Mouse (Mus musculus) liver, postnatal 0 days (tissue): ENCODE results near the gene Slc22a14. TPM values are rescaled to one million over a fixed set of nuclear protein-coding genes. Genes with fewer than 3 reads are reported as not detected.

Experiments
- ATAC-seq: fragments of 200-750 bp; cut with Nextera tagmentation; 2 replicates; pipeline ENCODE4 v1.8.0; 2017; ENCODE audit warnings: mild to moderate bottlenecking, moderate library complexity
- DNase-seq: peaks from one replicate; pipeline ENCODE4 v3.0.0-alpha.2; 2016
- H3K27ac ChIP-seq: fragments of 300-500 bp; sonication (generic); 2 replicates; pipeline ENCODE4 v1.5.1; 2014; ENCODE audit warnings: antibody characterized with exemption, moderate library complexity, mild to moderate bottlenecking, low read depth
- H3K27me3 ChIP-seq: fragments of 300-500 bp; sonication (generic); 2 replicates; pipeline ENCODE4 v1.6.1; 2014; ENCODE audit warnings: low read length, control low read depth, mixed read lengths; ENCODE audit not compliant: insufficient read depth
- H3K36me3 ChIP-seq: fragments of 300-500 bp; sonication (generic); replicated peaks from 2 replicates; pipeline ENCODE4 v1.6.1; 2014; ENCODE audit warnings: mild to moderate bottlenecking, control low read depth, low read length, moderate library complexity, mixed read lengths; ENCODE audit not compliant: insufficient read depth
- H3K4me1 ChIP-seq: fragments of 300-500 bp; sonication (generic); 2 replicates; pipeline ENCODE4 v1.6.1; 2014; ENCODE audit warnings: antibody characterized with exemption, mild to moderate bottlenecking, control low read depth; ENCODE audit not compliant: insufficient read depth
- H3K4me2 ChIP-seq: fragments of 300-500 bp; sonication (generic); 2 replicates; pipeline ENCODE4 v1.6.1; 2014; ENCODE audit warnings: low read depth, mild to moderate bottlenecking, low read length, moderate library complexity, mixed read lengths
- H3K4me3 ChIP-seq: fragments of 300-500 bp; sonication (generic); 2 replicates; pipeline ENCODE4 v1.5.1; 2014; ENCODE audit warnings: low read depth, low read length
- H3K9ac ChIP-seq: fragments of 300-500 bp; sonication (generic); replicated peaks from 2 replicates; pipeline ENCODE4 v1.6.1; 2014; ENCODE audit warnings: mild to moderate bottlenecking, moderate library complexity
- H3K9me3 ChIP-seq: fragments of 300-500 bp; sonication (generic); 2 replicates; pipeline ENCODE4 v1.6.1; 2016; ENCODE audit warnings: mild to moderate bottlenecking, control low read depth, low read length, mixed read lengths
- CTCF ChIP-seq: sonication (generic); IDR thresholded peaks from 2 replicates; pipeline ENCODE4 v1.5.1; 2016; ENCODE audit warnings: antibody characterized with exemption, low read depth
- EP300 ChIP-seq: IDR thresholded peaks from 2 replicates; pipeline ENCODE4 v1.6.1; 2016; ENCODE audit warnings: antibody characterized with exemption, low read depth, mild to moderate bottlenecking
- WGBS: fragments of 180-500 bp; shearing (Covaris S2); extraction: QIAGEN DNeasy Blood & Tissue Kit; methylation state at CpG from one replicate; pipeline ENCODE4 v1.1.7; 2014; ENCODE audit not compliant: insufficient replicate concordance; 5-methylcytosine and 5-hydroxymethylcytosine counted together
- polyA plus RNA-seq: library from polyadenylated mRNA; unstranded; fragments of >200 nt; fragmentation: Nextera tagmentation; extraction: Ambion mirVana; gene quantifications from 2 replicates; pipeline ENCODE4 v1.2.1, GENCODE M21; 2015

The Slc22a14 gene
- polyA plus RNA-seq, 1 experiment from 2014 or later, result not detected

DNA sequence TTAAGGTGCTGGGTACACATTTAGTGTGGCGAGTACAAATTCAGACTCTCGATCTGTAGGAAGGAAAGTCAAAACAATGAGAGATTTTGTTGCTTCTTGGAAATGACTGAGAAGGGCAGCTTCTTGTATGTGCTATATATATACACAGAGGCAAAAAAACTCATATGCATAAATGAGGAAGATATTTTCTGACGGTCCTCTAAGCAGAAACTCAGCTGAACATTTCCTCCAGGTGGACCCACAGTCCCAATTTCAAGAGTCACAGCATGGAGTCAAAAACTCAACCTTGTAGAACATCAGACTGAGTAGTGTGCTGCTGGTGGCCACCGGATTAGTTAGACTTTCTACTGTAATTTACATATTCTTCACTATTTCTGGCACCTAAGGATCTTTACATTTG, 102.3 kb downstream of the Slc22a14 start:
- WGBS, result 80% methylated on average over 4 of the region's 4 CpGs
- ATAC-seq, result no peak
- Histone ChIP-seq H3K9me3 (no peaks in the 10 kb centered on the region), H3K27ac (no peak overlapping the region), H3K27me3 (no peaks in the 10 kb centered on the region), H3K4me1 (no peaks in the 10 kb centered on the region), H3K4me3 (no peak overlapping the region), H3K9ac (no peak overlapping the region), H3K36me3 (peaks cover 44% of the 10 kb centered on the region), H3K4me2 (no peak overlapping the region)
- DNase-seq, result no peak
- TF ChIP-seq EP300 (no peak), CTCF (no peak)

DNA sequence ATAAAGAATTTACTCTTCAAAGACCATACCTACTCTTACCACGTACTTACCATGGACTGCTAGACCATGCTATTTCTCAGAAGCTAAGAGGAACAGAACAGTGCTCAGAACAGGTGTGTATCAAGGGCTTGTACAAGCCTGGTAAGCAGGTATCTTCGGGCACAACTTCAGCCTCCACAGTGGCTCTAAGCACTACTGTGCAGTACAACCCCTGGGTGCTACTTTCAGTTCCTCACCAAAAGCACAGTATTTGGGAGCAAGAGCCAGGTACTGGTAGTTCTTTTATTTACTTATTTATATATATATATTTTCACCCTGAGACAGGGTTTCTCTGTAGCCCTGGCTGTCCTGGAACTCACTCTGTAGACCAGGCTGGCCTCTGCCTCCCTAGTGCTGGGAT, 104.5 kb downstream of the Slc22a14 start:
- no peak overlapping the region for H3K27ac ChIP-seq
- H3K36me3 ChIP-seq, result peaks cover 49% of the 10 kb centered on the region
- TF ChIP-seq EP300 (no peak), CTCF (no peak)
- no peak overlapping the region for H3K9ac ChIP-seq
- H3K9me3 ChIP-seq, result no peaks in the 10 kb centered on the region
- ATAC-seq (no peak), DNase-seq (peak; percentile 3)
- no peak overlapping the region for H3K4me2 ChIP-seq
- H3K4me3 ChIP-seq, result no peak overlapping the region
- WGBS, result 90% methylated on average over 2 of the region's 2 CpGs
- H3K27me3 ChIP-seq, result no peaks in the 10 kb centered on the region
- no peaks in the 10 kb centered on the region for H3K4me1 ChIP-seq

DNA sequence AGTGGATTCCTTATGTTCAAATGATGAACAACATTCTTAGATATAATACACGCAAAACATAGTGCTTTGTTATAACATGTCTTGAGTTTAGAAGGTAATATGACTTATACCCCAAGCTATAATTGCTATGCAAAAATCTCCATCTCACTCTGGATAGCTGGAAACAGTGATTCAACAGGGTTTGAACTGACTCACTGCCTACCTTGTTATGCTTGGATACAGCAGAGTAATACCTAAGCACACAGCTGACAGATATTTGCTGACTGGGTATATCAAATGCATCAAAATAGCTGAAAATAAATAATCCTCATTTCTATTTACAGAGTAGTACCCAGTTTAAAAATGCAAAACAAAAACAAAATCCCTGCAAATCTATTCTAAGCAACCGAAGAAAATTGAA, 106.6 kb downstream of the Slc22a14 start:
- peaks cover 54% of the 10 kb centered on the region for H3K36me3 ChIP-seq
- no peaks in the 10 kb centered on the region for H3K9me3 ChIP-seq
- H3K4me3 ChIP-seq, result no peak overlapping the region
- no peak overlapping the region for H3K27ac ChIP-seq
- no peak overlapping the region for H3K9ac ChIP-seq
- H3K4me1 ChIP-seq, result no peaks in the 10 kb centered on the region
- H3K4me2 ChIP-seq, result no peak overlapping the region
- DNase-seq (no peak), ATAC-seq (no peak)
- 87% methylated on average over 2 of the region's 2 CpGs for WGBS
- TF ChIP-seq CTCF (no peak), EP300 (no peak)
- no peaks in the 10 kb centered on the region for H3K27me3 ChIP-seq

DNA sequence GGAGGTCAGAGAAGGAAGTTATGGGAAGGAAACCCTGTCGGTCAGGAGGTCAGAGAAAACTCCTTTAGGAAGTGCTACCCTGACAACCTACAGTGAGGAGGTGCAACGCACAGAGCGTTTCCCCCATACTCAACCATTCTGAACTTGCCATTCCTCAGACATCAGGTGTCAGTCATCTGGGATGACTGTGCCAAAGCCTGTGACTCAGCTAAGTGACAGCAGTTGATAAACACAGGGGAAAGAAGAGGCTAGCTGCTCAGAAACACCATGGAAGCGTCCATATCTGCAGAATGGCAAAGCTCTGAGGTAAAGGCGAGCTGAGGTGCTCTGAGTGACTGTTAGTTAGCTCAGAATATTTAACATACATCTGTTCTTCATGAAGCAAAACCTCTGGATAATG, 107.2 kb downstream of the Slc22a14 start:
- Histone ChIP-seq H3K4me2 (no peak overlapping the region), H3K4me1 (no peaks in the 10 kb centered on the region), H3K9ac (no peak overlapping the region), H3K4me3 (no peak overlapping the region), H3K27ac (no peak overlapping the region), H3K9me3 (no peaks in the 10 kb centered on the region), H3K27me3 (no peaks in the 10 kb centered on the region), H3K36me3 (peaks cover 52% of the 10 kb centered on the region)
- ATAC-seq (no peak), DNase-seq (no peak)
- TF ChIP-seq EP300 (no peak), CTCF (no peak)
- WGBS, result 73% methylated on average over 5 of the region's 5 CpGs

DNA sequence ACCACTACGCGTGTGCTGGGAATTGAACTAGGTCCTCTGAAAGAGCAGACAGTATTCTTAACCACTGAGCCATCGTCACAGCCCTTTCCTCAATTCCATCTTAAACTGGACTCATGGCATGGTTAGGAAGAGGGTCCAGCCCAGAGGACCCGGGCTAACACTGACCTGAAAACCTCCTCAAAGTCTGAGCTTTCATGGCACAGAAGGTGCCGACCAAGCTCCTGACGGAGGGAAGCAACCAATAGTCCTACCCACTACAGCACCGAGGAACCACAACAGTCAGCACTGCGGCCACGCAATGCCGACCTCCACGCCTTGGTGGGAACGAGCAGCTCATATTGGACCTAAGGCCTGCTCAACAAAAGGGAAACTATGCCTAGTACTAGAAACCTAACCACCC, 109.2 kb downstream of the Slc22a14 start:
- 93% methylated on average over 12 of the region's 12 CpGs for WGBS
- Histone ChIP-seq H3K4me1 (no peaks in the 10 kb centered on the region), H3K36me3 (peaks cover 47% of the 10 kb centered on the region), H3K27me3 (no peaks in the 10 kb centered on the region), H3K9me3 (no peaks in the 10 kb centered on the region), H3K9ac (no peak overlapping the region), H3K4me2 (no peak overlapping the region), H3K4me3 (no peak overlapping the region), H3K27ac (no peak overlapping the region)
- no peak for TF ChIP-seq EP300
- TF ChIP-seq CTCF, result no peak
- DNase-seq (no peak), ATAC-seq (no peak)

DNA sequence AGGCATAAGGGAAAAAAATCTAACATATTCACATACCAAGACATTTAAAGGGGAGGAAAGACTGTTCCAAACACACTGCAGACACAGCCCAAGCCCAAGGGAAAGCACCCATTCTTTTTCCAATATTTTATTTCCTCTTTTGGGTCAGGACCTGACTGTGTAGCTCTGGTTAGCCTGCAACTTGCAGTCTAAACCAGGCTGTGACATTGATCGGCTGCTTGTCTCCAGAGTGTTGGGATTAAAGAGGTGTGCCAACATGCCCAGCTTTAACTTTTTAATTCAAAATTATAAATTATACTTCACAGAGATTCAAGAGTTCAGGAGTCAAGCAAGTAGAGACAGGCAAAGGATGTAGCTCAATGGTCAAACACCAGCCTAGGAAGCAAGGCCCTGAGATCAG, 110.3 kb downstream of the Slc22a14 start:
- Histone ChIP-seq H3K4me2 (no peak overlapping the region), H3K27me3 (no peaks in the 10 kb centered on the region), H3K4me1 (no peaks in the 10 kb centered on the region), H3K9me3 (no peaks in the 10 kb centered on the region), H3K9ac (no peak overlapping the region), H3K4me3 (no peak overlapping the region), H3K36me3 (peaks cover 55% of the 10 kb centered on the region), H3K27ac (no peak overlapping the region)
- no peak for TF ChIP-seq CTCF
- TF ChIP-seq EP300, result no peak
- 90% methylated on average over 1 of the region's 1 CpGs for WGBS
- no peak for ATAC-seq
- DNase-seq, result no peak

DNA sequence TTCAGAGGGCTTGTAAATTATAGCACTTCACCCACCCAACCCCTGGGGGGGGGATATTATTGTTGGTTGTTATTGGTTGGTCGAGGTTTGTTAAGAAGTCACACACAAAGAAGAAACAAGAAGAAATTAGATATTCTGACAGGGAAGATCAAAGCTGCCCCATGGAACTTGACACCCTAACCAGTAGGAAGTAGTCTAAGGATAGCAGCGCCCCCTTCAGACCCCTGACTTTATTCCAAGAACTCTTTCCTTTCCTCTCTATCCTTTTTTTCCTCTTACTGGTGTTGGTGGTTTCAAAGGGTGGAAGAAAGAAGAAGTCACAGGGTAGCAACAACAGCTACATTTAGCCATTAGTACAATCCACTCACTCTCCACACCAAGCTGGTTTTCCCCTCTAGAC, 111.2 kb downstream of the Slc22a14 start:
- TF ChIP-seq EP300, result no peak
- TF ChIP-seq CTCF, result no peak
- no peak for DNase-seq
- Histone ChIP-seq H3K27ac (no peak overlapping the region), H3K4me3 (no peak overlapping the region), H3K27me3 (no peaks in the 10 kb centered on the region), H3K4me2 (no peak overlapping the region), H3K9me3 (no peaks in the 10 kb centered on the region), H3K9ac (no peak overlapping the region), H3K4me1 (no peaks in the 10 kb centered on the region), H3K36me3 (peaks cover 54% of the 10 kb centered on the region)
- 76% methylated on average over 2 of the region's 2 CpGs for WGBS
- ATAC-seq, result no peak
